Mouse (Mus musculus) spleen, postnatal 36 days (tissue): ENCODE data around the gene Smim11.
A peak's percentile ranks its signal among the peaks of the same experiment; 100 is the strongest.

ENCODE experiments used
- DNase-seq, 2 experiments: peaks; one replicate each; pipeline ENCODE4 v3.0.0; 2022; ENCODE audit warnings: low spot score in 2 of 2, mixed read lengths in 1 of 2

Smim11 gene

DNA sequence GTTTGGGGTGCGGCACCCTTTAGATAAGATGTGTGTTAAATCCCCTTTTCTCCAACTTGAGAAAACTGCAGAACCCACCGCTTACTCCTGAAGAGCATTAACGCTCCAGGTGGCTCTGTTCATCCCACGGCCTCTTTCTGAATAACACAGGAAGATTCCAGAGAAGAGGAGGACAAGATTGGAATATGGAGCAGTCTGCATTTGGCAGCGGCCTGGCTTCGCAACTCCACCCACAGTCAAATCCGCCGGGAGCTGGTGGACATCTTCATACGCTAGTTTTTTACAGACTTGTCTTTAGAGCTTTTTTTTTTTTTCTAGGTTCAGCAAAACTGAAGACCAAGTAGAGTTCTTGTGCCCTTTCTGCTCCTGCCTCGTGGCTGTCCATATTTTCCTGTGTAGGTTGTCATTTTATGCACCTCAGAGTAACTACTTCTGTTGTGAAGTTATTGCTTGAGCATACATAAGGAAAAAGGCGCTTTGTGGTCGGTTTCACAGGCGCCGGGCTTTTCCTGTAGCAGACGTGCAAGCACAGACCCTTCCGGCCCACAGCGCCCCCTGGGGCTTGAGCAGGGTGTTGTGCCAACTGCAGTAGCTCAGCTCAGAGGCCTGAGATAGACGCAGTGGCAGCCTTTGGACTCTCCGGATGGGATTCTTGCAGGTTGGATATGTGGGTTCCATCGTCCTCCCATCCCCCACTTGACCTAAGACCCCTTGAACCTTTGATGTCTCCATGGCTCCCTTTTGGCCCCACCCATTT, 18.4 kb downstream of the Smim11 start:
- peak; percentile 54 to 63 for DNase-seq

DNA sequence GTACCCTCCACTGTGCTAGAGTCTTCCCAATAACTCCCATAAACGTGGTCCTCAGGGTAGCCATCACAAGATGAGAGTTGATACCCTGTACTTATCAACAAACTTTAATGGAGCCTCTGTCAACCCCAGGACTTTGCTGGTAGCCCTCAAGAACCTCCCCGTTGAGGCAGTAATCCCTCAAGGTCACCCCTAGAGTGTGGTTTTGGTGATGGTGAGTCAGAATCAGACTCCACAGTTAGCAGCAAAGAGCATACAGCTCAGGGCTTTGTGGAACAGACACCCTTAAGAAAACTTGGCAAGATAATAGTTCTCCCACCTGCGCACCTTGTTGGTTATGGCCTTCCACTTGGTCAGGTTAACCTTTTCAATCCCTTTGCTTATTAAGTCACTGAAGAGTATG, 19.3 kb downstream of the Smim11 start:
- DNase-seq = no peak

DNA sequence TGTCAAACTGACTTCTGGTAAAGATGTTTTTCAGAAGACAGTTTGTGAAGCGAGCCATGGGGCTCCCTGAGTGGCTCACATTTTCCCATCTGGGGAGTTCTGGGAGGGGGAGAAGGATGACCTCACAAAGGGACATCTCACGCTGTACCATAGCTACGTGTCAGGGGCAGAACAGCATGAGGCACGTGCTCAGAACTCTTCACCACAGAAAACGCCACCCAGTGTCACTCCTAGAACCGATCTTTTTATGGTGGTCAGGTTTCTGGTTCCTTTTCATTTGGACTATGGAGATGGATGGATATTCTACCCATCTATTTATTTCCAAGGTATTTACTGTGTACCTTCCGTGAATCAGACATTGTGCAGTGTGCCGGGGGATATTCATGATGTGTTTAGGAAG, 20.3 kb downstream of the Smim11 start, which contains the start of gene Fam243:
Gene Fam243, minus strand, starts transcription at position 101 of the 400 bp plus-strand sequence.
- no peak for DNase-seq

DNA sequence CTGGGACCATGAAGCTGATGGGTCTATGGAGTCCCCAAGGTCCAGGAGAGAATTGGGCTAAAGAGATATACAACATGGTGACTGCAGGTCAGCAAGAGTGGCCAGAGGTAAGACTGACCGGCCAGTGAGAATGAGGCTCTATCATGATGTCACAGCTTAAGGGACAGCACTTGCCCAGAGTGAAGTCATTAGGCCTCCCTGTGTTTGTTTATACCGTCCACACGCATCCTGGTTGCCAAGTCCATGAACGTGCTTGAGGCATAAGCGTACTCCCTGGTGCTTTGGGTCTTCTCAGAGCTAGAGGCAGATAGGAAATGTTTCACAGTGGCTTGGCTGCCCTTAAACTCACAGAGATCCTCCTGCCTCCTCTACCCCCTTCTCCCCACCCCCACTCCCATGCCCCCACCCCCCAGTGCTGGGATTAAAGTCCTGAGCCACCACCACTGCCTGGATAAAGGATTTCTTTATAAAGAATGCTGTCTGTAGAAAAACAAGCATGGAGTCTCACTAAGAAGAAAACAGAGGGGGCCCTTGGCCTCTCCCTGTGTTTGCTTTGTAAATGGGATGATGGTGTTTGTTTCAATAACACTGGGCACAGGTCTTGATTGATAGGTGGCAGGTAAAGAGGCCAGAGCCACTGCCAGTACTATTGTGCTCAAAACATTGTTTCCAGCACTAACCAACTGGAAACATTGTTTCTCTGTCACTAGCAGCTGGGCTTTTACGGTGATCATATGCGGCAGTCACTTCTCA, 23.4 kb downstream of the Smim11 start:
- DNase-seq = no peak

DNA sequence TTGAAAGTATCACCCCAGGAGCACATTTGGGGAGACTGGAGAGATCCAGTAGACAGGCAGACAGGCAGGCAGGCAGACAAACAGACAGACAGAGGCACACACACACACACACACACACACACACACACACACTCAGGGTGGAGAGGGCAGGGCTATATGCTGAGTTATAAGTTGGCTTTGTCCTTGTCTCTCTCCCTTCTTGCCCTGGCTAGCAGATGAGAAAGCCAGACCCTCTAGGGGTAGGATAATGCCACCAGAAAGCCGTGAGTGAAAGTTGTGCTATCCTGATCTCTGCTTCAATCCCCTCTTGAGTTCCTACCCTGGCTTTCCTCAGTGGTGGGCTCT, 23.9 kb downstream of the Smim11 start:
- DNase-seq = no peak

DNA sequence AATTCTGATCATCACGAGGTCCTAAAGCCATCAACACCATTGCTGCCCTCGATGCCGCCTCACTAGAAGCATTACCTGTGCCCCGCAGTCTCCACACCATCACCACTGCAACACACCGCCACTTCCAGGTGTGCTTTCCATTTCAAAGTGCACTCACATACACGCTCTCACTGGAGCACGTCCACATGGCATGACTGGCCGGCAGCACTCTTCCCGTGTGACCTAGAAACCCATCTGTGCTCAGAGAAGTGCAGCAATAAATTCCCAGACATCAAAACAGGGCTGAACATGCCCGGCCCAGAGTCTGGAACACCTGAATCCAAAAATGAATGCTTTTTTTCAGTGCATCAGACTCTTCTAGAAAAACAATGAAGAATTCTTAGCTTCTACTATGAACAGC, 26.8 kb downstream of the Smim11 start:
- DNase-seq = no peak

DNA sequence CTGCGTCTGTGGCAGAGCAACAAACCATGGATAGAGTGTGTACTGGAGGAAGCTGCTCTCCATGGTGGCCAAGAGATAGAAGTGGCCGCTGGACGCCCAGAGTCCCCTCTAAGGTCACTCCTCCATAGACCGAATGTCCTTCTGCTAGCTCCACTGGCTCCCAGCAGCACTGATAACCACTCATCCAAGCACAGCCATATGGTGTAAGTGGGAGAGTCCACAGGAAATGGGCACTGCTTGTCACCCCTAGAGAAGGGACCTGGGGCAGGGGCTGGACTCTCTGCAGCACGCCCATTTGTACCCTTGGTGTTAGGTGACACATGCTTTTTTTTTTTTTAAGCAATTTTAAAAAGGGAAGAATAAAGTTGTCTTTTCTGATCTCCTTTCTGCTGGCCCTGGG, 29.9 kb downstream of the Smim11 start:
- no peak for DNase-seq

DNA sequence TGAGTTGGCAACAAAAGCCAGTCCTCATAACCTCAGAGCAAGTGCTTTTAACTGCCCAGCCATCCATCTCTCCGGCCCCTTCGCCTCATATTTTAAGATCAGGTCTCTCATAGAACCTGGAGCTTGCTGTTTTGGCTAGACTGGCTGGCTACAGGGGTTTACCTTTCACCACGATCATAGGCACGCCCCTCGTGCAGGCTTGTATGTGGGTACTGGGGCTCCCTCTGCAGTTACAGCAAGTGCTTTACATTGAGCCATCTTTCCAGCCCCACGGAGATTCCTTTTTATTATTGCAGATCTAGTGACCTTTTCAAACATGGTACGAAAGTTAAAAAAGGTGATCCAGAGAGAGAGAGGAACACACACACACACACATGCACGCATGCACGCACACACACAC, 33.5 kb downstream of the Smim11 start:
- DNase-seq = no peak

DNA sequence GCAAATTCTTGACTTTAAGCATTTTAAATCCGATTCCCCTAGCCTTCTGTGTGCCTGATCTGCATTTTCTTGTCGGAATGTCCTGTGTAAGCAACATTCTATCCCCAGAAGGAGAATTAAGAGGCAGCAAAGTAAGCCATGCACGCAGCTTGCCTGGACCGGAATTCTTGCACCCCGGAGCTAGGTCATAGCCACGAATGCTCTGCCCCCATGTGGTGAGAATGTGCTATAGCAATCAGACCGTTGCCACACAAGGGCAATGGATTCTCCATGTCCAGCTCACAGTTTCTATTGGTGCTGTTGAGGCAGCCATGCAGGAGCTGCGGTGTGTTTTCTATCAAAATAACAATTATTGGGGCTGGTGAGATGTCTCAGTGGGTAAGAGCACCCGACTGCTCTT, 35.2 kb downstream of the Smim11 start:
- DNase-seq = peak; percentile 19 to 28

DNA sequence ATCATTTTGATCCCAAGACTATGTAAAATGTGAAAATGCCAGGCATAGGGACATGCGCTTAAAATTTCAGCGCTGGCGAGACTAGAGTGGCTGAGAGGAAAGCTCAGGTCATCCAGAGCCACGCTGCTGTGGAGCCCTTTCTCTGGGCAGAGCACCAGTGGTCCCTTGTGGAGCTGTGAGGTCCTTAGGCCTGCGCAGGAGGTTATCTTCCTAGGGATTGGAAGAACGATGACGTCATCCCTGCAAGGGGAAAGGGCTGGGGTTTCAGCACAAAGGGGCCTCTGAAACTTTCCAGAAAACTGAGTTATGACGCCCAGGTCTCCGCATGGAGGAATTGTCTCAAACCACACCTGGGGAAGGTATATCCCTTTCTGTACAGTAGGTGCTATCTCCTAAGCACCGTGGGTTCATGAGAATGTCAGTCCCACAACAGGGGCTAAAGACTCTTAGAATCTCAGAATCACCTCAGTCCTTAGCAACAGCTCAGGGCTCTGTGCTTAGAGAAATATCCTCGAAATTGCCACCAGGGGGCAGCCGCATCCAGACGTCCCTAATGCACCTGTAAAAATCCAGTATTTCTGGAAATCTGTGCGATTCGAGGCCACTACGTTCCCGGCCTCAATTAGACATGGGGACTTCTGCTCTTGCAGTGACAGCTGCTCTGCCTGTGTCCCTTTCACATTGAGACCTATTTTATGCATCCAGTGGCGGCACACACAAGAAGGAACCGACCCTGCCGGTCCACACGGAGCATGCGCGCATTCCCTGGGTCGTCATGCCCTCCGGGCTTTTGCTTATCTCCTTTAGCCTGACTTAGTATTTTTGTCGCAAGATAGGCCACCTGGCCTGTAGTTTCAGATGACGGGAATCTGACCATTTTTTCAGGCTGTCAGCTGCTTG, 39.8 kb downstream of the Smim11 start:
- DNase-seq = peak; percentile 9 to 29

DNA sequence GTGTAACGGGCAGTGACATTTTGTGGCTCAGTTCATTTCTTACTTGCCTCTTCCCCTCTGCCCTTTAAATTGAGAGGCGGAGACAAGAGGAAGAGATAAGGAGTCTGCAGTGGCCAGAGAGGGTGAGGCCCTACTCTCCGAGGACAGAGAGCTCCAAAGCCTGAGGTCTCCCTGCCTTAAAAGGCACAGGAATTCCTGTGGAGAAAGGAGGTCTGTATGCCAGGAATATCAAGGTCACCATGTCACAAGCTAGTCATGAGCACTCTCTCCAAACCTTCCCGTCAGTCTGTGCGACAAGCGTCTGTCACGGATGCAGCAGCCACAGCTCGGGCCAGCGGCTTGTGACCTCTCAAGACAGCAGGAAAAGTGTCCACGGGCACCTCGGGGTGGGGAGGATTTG, 44.1 kb downstream of the Smim11 start:
- no peak for DNase-seq

DNA sequence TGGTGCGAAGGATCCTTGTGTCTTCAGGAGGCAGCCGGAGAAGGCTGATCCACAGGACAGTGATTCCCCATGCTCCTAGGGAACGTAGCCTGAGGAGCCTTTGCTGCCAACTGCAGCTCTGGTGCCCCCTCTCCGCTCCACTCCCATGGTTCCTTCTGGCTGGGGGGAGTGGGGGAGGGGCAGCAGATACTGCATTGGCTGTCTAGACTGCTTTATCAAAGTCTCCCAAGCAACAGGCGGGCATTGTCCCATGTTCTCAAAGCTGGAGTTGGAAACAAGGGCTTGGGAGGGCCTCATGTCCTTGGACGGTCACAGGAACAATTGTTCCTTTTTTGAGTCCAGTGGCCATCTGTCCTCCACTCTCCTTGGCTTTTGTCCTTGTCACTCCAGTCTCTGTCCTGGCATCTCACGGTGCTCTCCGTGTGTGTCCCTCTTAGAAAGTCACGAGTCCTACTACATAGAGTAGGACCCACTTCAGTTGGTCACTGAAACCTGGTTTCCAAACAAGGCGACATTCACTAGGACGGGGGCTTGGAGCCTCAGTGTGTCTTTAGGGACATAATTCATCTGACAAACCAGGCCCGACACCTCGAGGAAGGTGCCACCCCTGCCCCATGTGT, 45.3 kb downstream of the Smim11 start:
- no peak for DNase-seq

DNA sequence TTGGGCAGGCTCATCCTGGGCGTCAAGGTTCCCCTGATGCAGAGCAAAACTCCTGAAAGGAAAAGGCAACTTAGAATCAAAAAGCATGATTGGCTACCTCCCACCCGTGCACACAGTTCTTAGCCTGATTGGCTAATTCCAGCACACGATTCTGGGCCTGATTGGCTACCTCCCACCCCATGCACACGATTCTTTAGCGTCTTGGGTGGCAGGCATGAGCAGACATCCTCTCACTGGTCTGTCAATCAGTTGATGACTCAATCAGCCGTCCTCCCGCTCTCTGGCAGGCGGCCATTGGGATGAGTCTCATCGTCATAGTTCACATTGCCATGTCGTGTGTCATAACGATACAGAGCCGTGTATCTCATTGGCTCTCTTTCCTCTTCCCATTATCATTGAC, 47.9 kb downstream of the Smim11 start:
- no peak for DNase-seq

DNA sequence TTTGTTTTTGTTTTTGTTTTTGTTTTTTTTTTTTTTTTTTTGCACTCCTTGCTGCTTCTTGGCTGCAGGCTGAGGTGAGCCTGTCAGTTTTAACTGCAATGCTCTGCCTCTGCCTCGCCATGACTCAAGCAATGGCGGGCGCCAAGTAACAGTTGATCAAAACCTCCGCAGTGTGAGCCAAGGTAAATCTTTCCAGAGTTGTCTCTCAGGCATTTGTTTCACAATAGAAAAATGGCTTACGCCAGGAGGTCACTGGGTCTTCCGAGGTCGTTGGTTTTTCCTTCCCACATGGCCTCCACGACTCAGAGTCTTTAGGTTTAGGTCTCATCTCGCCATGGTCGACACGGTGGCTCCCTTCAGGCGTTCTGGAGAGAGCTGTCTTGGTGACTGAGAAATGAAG, 52.2 kb downstream of the Smim11 start:
- no peak for DNase-seq

DNA sequence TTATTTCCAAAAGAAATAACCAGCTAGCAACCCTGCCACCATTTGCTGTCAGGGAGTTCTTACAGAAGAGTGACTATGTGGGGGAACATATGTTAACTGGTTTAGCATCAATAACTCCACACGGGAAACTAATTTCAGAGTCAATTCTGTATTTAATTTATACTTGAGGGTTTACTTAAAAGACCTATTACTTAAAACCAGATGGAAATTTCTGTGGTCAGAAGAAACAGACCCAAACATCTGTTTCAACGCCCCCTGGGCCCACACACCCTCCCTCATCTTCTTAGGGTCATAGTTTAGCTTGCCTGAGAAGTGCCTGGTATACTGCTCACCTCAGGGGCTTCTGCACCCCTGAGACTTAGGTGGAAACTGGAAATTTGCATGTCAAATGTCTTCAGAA, 52.8 kb downstream of the Smim11 start:
- DNase-seq = no peak

DNA sequence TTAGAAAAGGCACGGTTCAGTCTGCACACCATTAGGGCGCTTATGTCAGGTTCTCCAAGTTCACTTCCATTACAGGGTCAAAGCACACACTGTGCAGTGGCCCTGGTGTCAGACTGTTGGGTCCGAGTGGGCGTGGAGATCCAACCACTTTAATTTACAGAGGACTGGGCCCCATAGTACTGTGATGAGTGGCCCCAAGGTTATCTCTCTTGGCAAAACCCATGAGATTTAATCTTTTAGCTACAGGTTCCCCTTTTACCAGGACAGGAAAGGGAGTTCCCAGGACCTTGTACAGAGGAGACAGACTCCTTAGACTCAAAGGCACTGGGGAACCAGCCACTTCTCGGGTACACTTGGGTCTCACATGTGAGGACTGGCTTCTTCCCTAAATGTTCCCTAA, 54.3 kb downstream of the Smim11 start:
- DNase-seq = no peak

DNA sequence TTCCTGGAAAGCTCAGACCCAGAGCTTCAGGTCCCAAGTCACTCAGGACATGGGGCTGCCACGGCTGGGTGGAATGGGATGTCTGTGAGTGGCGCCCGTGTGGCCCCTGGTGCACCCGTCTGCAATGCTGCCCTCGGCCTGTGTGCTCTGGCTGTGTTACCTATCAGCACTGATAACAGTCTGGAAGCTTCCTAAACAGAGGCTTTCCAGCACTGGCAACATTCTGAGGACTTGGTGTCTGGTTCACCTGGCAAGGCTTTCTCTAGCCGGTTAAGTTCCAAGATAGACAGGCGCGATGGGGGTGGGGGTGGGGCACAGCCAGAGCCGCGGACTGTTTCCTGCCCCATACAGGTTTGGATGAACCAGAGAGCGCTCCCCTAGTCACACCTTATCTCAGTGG, 54.9 kb downstream of the Smim11 start:
- DNase-seq = no peak

DNA sequence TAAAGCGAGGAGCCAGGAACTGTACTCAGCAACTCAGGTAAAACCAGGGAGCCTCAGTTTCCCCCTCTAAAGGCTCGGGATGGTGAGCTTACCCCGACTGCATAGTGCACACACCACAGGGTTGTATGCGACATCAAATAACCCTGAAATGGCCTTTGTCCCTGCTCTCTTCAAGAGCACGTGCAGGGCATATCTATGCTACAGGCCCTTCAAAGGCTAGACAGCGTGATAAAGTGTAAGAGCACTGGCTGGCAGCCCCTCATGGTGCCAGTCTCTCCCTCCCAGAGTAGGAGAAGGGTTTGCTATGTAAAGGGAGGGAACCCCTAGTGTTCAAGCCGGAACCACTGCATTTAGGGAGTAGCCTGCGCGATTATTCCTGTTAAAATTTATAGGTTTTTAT, 55.9 kb downstream of the Smim11 start:
- DNase-seq = no peak

DNA sequence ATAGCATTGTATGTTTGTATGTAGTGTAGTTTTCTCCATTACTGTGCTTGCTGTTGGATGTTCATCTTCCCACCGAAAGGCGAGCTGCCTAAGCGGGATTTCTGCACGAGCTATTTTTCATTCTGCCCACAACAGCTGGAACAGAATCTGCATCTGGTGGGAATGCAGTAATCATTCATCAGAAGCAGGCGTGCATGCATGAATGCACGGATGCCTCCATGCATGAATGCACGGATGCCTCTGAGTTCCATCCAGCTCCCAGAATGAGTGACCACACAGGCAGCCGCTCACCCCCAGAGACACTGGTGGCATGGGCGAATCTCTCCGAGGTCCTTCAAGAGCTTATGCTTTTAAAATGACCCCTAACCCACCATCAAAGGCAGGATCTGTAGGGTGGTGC, 56.5 kb downstream of the Smim11 start:
- DNase-seq = no peak

DNA sequence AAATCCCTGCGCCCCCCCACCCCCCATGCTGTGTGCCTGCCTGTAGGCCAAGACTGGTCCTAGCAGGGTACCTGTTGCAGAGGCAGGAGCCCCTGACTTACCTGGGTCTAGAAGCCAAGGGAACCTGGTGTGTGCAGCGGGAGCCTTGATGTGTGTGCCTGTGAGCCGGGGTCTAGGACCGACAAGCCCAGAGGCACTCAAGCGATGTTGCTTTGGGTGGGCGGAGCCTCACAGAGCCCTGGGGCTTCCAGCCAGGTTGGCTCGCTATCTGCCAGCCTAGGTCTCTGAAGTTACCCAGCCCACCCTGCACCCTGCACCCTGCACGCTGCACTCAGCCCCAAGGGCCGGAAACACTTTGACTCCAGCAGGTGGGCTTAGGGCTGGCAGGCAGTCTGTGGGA, 57.6 kb downstream of the Smim11 start:
- no peak for DNase-seq

DNA sequence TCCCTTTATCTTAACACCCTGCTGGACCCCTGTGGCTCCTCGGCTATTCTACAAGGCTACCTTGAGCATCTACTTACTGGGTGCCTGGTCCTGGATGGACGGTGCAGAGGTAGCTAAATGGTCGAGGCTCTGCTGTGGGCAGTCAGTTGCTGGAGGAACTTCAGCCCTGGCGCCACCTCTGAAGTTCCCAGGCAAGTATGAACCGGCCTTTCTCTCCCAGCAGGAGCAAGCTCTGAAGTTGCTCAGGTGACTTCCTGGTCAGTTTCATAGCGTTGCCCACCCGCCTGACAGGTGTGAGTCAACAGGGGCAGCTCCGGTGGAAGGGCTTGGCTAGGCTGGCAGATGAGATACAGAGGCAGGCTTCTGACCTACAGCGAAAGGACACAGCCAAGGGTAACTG, 58.1 kb downstream of the Smim11 start, which contains the start of gene Kcne1:
Gene Kcne1, minus strand, starts transcription at position 240 of the 400 bp plus-strand sequence.
- no peak for DNase-seq

DNA sequence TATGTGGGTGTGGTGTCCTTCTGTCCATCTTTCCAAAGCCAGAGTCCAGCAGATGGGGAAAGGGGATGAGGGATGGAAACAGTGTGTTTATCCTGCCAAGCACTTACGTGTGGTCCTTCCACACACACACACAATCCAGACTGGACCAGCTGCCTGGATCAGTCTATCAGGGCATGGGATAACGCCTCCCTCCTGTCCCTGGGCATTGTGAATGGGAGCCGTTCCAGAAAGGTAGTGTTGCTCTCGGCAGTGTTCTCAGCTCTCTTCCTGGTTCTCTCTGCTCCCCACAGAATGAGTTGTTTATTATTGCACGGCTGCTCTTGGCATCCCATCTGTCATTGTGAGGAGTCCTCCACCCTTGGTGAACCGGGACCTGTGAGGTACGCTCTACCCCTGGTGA, 59.6 kb downstream of the Smim11 start:
- DNase-seq = no peak
